Mouse (Mus musculus) liver, embryonic 14.5 days (tissue): ENCODE data around the gene Tnc. TPM values are rescaled to one million over a fixed set of nuclear protein-coding genes. Genes with fewer than 3 reads are reported as not detected.
"Not testable (repeated sequence)": the region's sequence is repeated elsewhere in the genome, so short reads cannot be mapped to it uniquely, and the experiment has no call there.

Experiments
- ATAC-seq: fragments of 200-750 bp; cut with Nextera tagmentation; 2 replicates; pipeline ENCODE4 v1.8.0; 2017; ENCODE audit warnings: moderate number of reproducible peaks, mild to moderate bottlenecking, moderate library complexity; ENCODE audit not compliant: insufficient read depth
- DNase-seq, 3 experiments: peaks; one replicate each; pipeline ENCODE4 v3.0.0-alpha.2; 2012 to 2013; ENCODE audit warnings: low read depth in 3 of 3, low spot score in 3 of 3
- H3K27ac ChIP-seq: fragments of 300-500 bp; sonication (generic); 2 replicates; pipeline ENCODE4 v1.5.1; 2014; ENCODE audit warnings: moderate library complexity, mild to moderate bottlenecking, control low read depth, inconsistent platforms
- H3K27me3 ChIP-seq: fragments of 300-500 bp; sonication (generic); 2 replicates; pipeline ENCODE4 v1.6.1; 2014; ENCODE audit warnings: mild to moderate bottlenecking, low read length, moderate library complexity; ENCODE audit not compliant: control insufficient read depth, insufficient read depth
- H3K36me3 ChIP-seq: fragments of 300-500 bp; sonication (generic); replicated peaks from 2 replicates; pipeline ENCODE4 v1.6.1; 2014; ENCODE audit warnings: low read depth; ENCODE audit not compliant: control insufficient read depth, insufficient read depth
- H3K4me1 ChIP-seq, 2 experiments: fragments of 200-500 bp in 1 of 2; fragments of 300-500 bp in 1 of 2; sonication (generic) in 1 of 2; replicated peaks; 2 replicates each; pipeline ENCODE4 v1.6.1; 2012 to 2014; ENCODE audit warnings: antibody characterized with exemption in 1 of 2, inconsistent platforms in 1 of 2, low read length in 1 of 2; ENCODE audit not compliant: control insufficient read depth in 2 of 2, insufficient read depth in 2 of 2
- H3K4me2 ChIP-seq: fragments of 300-500 bp; sonication (generic); 2 replicates; pipeline ENCODE4 v1.6.1; 2014; ENCODE audit warnings: low read depth, mild to moderate bottlenecking, control low read depth, moderate library complexity
- H3K4me3 ChIP-seq, 2 experiments: fragments of 200-500 bp in 1 of 2; fragments of 300-500 bp in 1 of 2; sonication (generic) in 1 of 2; 2 replicates each; pipeline ENCODE4 v1.5.1; 2012 to 2014; ENCODE audit warnings: low read depth in 2 of 2, low read length in 2 of 2, mild to moderate bottlenecking in 2 of 2, control low read depth in 1 of 2, inconsistent platforms in 1 of 2, moderate library complexity in 1 of 2; ENCODE audit not compliant: insufficient read depth in 1 of 2
- H3K9ac ChIP-seq: fragments of 300-500 bp; sonication (generic); replicated peaks from 2 replicates; pipeline ENCODE4 v1.6.1; 2014; ENCODE audit warnings: mild to moderate bottlenecking, control low read depth, moderate library complexity
- H3K9me3 ChIP-seq: fragments of 300-500 bp; sonication (generic); 2 replicates; pipeline ENCODE4 v1.6.1; 2016; ENCODE audit warnings: low read length, mixed read lengths; ENCODE audit not compliant: control insufficient read depth
- CTCF ChIP-seq: IDR thresholded peaks from 2 replicates; pipeline ENCODE4 v1.5.1; 2016; ENCODE audit warnings: antibody characterized with exemption, low read depth, control low read depth
- EP300 ChIP-seq: IDR thresholded peaks from 2 replicates; pipeline ENCODE4 v1.6.1; 2016; ENCODE audit warnings: antibody characterized with exemption, low read depth
- WGBS: fragments of 180-500 bp; shearing (Covaris S2); extraction: QIAGEN DNeasy Blood & Tissue Kit; methylation state at CpG from one replicate; pipeline ENCODE4 v1.1.7; 2014; ENCODE audit not compliant: insufficient replicate concordance; 5-methylcytosine and 5-hydroxymethylcytosine counted together
- polyA plus RNA-seq, 2 experiments: library from polyadenylated mRNA; depleted of rRNA in 1 of 2; stranded (reverse) in 1 of 2; unstranded in 1 of 2; fragments of >200 nt; fragmentation: Nextera tagmentation in 1 of 2; extraction: Ambion mirVana in 1 of 2; gene quantifications; 2 replicates each; pipeline versions ENCODE4 v1.2.1 to v1.2.3; 2012 to 2014

Tnc gene
- polyA plus RNA-seq, 2 experiments = 1.8 to 2.0 TPM

- 59% methylated on average over 5 of the region's 5 CpGs for WGBS
- ATAC-seq (no peak), DNase-seq (no peak)
- H3K27ac ChIP-seq = no peak overlapping the region
- no peaks in the 10 kb centered on the region for H3K4me1 ChIP-seq
- H3K4me3 ChIP-seq = no peak overlapping the region
- no peaks in the 10 kb centered on the region for H3K36me3 ChIP-seq
- H3K4me2 ChIP-seq = no peak overlapping the region
- H3K9ac ChIP-seq = no peak overlapping the region
- no peaks in the 10 kb centered on the region for H3K9me3 ChIP-seq
- TF ChIP-seq CTCF (no peak), EP300 (no peak)
- H3K27me3 ChIP-seq = no peaks in the 10 kb centered on the region
These were observed 84.9 kb downstream of the Tnc start for GRCm38 (mm10) chr4:63961858-63962468.

GRCm38 (mm10) chr4:63958601-63959000 lies 88.2 kb downstream of the Tnc start:
- Histone ChIP-seq H3K27me3 (no peaks in the 10 kb centered on the region), H3K4me2 (no peak overlapping the region), H3K4me1 (no peaks in the 10 kb centered on the region), H3K36me3 (no peaks in the 10 kb centered on the region), H3K9me3 (no peaks in the 10 kb centered on the region), H3K27ac (no peak overlapping the region), H3K4me3 (no peak overlapping the region), H3K9ac (no peak overlapping the region)
- ATAC-seq (no peak), DNase-seq (no peak)
- WGBS = 58% methylated on average over 4 of the region's 4 CpGs
- TF ChIP-seq EP300 (no peak), CTCF (no peak)

GRCm38 (mm10) chr4:63950054-63950453 lies 96.8 kb downstream of the Tnc start:
- Histone ChIP-seq H3K27ac (no peak overlapping the region), H3K36me3 (no peaks in the 10 kb centered on the region), H3K9me3 (no peaks in the 10 kb centered on the region), H3K9ac (no peak overlapping the region), H3K4me2 (no peak overlapping the region), H3K4me3 (no peak overlapping the region), H3K4me1 (no peaks in the 10 kb centered on the region), H3K27me3 (no peaks in the 10 kb centered on the region)
- no peak for DNase-seq
- TF ChIP-seq EP300 (no peak), CTCF (no peak)
- no peak for ATAC-seq
- WGBS = 68% methylated on average over 9 of the region's 9 CpGs

- not testable (repeated sequence) for H3K36me3 ChIP-seq, H3K27ac ChIP-seq, H3K27me3 ChIP-seq, ATAC-seq, H3K9me3 ChIP-seq, H3K4me1 ChIP-seq, DNase-seq, H3K4me3 ChIP-seq, H3K4me2 ChIP-seq, H3K9ac ChIP-seq
- 71% methylated on average over 5 of the region's 5 CpGs for WGBS
These were observed 98.1 kb downstream of the Tnc start for GRCm38 (mm10) chr4:63948688-63949073.

GRCm38 (mm10) chr4:63948066-63948687 lies 98.6 kb downstream of the Tnc start:
- Histone ChIP-seq H3K27me3 (no peaks in the 10 kb centered on the region), H3K4me2 (no peak overlapping the region), H3K9ac (no peak overlapping the region), H3K27ac (no peak overlapping the region), H3K4me1 (no peaks in the 10 kb centered on the region), H3K9me3 (no peaks in the 10 kb centered on the region), H3K4me3 (no peak overlapping the region), H3K36me3 (no peaks in the 10 kb centered on the region)
- 31% methylated on average over 12 of the region's 12 CpGs for WGBS
- DNase-seq (peak in 2 of 3 experiments; percentile 9 to 20), ATAC-seq (no peak)
- TF ChIP-seq CTCF (peak; percentile 49), EP300 (no peak)
